Mouse (Mus musculus) brain, embryonic 18.5 days (tissue): Measurements from ENCODE around the gene Pnma5.
A peak's percentile ranks its signal among the peaks of the same experiment; 100 is the strongest.
"Not testable (repeated sequence)": the region's sequence is repeated elsewhere in the genome, so short reads cannot be mapped to it uniquely, and the experiment has no call there.

ENCODE experiments used
- DNase-seq: peaks from one replicate; pipeline ENCODE4 v3.0.0-alpha.2; 2012; ENCODE audit warnings: low read depth, low spot score

Gene Pnma5

DNA sequence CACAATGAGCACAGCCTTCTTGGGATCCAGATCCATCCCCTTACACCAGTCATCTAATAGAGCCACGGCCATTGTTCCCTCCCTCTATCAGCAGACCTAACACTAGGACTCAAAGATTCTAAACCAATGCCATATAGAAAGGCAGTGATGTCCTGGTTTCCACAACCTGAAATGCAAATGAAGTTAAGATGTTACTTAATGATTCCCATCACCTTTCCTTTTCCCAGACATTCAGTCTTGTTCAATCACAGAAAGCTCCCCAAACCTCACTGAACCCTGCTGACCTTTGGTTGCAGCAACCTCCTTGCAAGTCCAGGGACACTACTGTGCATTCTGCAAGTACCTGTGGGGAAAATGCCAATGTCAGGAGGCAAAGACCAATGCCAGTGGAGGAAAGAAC, at the start of gene Pnma5:
TSS of gene Pnma5 (minus strand) at position 101 of the 400 bp plus-strand sequence.
- DNase-seq = no peak

DNA sequence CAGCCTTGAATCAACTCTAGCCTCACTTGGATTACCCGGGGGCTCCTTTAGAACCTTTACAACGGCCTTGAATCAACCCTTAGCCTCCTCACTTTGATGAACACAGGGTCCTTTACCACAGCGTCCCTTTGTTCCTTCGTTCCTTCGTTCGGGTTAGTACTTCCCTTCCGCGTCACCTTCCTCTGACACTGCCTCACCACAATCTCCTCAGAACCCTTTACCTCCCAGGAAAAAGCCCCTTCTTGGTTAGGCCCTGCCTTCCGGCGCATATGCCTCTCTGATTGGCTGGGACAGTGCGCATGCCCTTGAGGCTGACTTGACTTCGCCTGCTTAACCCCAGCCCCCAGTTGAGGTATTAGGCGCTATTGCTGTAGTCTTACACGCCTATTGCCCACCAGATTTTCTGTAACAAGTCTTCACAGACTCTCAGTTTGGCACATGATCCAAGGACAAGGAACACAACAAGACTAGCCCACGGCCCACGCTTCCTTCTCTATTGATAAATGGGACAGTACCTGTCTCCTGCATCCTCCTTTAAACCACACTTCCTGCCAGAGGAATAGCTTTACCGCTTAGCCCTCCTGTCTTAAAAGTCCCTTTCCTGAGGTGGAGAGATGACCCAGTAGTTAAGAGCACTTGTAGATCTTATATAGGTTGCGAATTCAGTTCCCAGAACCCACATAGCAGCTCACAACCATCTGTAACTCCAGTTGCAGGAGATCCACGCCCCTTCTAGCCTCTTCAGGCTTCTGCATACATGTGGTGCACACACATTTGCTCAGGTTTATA, 45.6 kb upstream of the Pnma5 start, which contains the start of gene Xlr4a:
TSS of gene Xlr4a (minus strand) at position 212 of the 789 bp plus-strand sequence.
- not testable (repeated sequence) for DNase-seq

DNA sequence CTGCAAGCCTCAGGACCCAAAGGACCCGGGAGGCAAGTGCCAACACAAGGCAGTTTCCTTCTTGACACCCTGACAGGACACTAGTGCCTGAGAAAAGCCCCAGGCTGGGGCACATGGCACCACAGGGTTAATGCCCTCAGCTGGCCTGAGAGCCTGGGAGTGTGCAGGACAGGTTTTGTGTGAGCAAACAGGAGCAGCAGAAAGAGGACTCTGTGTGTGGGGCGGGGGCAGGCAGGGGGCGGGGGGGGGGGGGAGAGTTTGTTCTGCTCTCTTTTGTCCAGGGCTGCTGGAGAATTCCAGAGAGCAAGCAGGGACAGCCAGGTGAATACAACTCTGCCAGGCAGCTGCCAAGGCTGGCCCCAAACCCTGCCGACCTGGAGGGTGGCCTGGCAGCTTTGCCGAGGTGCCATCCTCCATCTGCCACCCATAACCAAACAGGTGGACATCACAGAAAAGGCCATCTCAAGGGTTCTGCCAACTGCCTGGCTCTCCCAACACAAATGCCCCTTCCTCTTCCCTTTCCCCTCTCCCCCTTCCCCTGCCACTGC, 29.9 kb upstream of the Pnma5 start:
- DNase-seq = not testable (repeated sequence)

DNA sequence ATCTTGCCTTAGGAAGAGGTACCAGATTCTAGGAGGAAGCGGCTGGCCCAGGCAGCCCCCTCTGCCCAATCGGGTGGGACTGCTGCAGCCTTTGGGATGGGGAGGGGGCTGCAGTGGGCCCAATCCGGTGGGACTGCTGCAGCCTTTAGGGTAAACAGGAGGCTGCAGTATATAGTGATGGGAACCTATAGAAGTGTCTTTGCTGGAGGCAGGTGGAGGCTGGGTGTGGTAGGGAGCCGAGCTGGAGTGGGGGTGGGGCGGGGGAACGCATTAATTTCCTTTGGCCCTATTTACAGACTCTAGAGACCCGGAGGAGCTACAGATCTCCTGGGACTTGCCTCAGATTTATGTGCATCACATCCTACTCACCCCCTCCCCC, 27.5 kb upstream of the Pnma5 start, which contains the start of gene Pnma3:
TSS of gene Pnma3 (plus strand) at position 373 of the 379 bp plus-strand sequence.
- no peak for DNase-seq

DNA sequence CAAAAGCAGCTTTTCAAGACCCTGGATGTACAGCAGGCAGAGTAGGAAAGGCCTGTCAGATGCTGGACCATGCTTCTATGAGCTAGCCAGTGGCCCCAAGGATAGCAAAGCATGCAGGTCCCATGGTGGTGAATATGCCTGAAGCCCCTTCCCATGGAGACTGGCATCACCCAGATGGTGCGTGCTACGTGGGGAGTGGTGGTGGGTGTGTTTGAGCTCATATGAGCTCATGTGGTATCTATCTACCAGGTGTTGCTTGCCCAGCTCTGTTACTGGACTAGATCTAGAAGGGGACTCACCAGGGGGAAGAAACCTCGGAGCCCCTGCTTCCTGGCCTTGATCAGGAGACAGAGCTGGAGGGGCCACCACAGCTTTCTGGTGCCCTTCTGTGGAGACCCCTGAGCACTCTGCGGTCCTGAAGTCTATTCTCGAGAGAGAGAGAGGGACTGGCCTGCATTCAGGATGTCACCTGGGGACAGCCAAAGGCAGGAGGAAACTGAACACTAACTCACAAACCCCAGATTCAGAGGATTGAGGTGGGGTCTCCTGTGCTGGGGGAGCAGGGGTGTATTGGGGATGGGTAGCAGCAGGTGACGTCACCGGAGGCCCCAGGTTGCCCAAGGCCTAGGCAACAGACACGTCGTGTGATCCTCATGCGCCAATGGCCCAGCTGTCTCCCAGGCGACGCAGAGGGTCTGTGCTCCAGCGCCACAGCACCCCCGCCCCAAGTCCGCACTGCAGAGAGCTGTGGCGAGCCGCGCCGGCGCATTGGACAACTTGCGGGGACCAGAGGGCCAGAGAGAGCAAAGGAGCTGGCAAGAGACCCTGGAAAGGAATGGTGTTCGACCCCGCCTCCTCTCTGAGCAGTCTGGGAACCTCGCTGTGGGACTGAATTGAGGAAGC, 26.9 kb upstream of the Pnma5 start:
- peak; percentile 30 for DNase-seq

DNA sequence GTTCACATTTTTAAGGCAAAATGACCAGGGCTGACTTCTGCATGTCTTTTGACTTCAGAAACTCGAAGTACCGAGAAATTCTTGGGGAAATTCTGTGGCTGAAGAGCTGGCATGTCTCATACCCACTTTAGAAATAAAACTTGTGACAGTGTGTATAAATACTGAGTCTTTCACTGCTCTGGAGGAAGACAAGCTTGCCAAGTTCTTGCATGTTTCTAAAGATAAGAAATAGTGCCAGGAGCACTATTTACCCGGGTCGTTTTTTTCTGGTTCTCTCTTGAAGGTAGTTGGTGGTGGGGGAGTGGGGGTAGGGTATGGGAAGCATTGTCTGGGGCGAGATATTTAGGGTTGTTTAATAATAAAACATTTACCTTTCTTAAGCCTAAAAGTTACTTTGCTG, 25.4 kb upstream of the Pnma5 start:
- no peak for DNase-seq

DNA sequence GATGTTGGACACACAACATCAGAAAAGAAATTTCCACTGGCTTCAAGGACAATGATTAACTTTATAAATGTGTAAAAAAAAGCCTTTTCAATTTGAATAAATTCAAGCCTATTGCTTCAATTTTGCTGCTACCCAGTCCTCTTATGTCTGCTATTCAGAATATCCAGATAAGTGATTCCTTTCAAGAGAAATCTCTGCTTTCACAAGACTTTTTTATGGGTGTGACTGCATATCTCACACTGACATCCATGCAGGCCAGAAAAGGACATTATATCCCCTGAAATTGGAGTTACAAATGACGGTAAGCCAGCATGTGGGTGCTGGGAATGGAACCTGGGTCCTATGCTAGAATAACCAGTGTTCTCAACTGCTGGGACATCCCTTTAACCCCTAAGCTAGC, 24.6 kb upstream of the Pnma5 start:
- DNase-seq = no peak

DNA sequence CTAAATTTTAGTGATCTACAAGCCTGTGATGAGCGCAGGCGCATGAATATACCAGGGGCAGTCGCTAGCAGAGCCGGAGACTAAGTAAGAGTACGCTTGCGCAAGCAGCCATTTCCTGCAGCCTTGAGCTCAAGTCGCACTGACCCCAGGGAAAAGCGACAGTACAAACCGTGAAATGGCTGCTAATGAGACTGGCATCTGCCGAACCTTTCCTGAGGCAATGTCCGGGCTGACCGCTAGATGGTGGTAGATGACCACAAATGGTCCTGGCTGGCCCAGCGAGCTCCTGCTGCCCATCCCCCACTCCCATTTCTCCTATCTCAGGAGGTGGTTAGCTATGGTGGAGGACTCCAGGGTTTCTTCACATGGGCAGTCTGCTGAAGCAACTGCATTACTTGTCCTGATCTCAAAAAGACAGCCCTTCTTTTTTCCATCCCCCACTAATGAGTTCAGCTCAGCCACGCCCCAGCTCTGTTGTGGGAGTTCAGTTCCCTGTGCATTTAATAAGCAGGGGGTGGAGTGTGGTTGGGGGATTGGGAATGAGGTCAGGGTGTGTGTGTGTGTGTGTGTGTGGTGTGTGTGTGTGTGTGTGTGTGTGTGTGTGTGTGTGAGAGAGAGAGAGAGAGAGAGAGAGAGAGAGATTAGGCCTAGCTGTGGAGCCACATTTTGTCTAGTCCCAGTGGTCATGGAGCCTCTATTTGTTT, 17.1 kb upstream of the Pnma5 start:
- DNase-seq = peak; percentile 76

DNA sequence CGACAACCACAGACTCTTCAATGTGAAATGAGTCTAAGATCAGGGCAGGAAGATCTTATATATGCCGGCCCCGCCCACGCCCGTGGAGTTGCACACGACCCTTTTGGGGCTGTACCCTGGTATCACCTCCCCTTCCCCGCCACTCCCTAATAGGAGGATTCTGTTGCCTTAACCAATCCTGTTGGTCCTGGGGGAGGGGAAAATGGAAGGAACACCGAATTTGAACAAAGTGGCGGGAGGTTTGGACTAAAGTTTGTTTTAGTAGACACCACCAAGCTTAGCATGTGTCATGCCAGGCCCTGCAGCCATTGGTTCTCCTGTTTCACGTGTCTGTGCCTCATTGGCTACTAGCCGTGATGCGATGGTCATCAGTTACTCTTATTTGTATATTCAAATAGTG, 2.8 kb upstream of the Pnma5 start:
- DNase-seq = no peak

DNA sequence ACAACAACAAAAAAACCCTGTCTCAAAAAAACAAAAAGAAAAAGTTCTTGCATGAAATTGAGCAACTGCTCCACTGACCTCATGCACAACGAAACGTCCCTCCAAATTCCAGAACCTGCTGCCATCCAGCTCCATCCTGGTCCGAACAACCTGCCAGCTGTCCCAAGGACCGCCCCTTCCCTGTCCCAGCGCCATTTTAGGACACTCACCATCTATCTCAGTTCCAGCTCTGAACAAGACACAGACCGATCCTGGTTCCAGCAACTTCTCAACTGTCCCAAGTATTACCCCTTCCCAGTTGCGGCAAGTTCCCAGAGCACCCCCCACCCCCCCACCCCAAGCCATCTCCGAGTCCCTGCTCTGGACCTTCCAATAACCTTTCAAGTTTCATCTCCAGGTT, 1.9 kb upstream of the Pnma5 start:
- no peak for DNase-seq

DNA sequence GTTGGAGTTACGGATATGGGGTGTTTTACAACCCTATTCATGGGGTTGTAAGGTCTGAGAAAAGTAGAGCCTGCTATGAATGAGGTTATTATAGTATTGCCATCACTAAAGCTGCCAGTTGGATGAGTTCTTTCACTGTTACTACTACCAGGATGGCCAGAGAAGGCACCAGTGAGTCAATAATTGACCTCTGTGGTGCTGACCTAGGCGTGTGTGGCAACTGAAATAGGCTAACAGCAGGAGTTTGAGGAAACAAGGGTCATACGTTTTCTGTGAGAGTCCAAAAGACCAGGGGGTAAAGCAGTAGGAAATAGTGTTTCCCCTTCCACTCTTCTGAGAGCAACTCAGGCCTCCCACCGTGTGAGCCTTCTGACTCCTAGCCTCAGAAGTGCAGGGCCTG, 24.1 kb downstream of the Pnma5 start:
- DNase-seq = no peak

DNA sequence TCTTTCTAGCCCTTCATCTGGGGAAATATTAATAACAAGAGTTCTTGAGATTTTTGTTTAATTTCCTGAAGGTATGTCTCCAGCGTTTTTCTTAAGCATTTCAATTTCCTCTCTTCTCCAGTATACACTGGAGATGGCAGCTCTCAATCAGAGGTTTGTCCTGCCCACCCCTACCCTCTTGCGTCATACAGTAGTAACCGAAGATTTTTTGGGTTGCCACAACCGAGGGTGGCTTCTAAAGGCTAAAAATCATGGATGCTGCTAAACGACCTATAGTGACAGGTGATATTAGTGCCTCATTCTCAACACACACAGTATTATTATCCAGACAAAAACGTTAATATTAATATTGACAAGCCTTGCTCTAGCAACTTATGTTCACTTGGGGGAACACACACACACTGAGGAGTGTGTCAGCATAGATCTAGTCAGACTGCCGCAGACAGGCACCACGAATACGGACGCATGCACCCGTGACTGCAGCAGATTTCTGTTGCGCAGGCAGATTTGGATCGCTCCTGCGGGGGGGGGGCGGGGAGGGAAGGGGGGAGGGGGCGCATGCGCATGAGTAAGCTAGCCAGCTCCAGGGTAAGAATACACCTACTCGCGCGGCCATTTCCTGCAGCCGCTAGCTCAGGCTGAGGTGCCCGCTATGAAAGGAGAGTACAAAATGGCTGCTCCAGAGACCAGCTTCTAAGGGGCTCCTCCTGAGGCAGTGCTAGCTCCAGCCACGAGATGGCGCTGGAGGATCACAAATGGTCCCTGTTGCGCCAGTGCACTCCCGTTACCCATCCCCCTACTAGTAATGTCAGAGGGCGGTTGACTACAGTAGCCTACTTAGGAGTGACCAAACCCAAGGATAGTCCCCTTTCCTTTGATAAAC, 29.1 kb downstream of the Pnma5 start:
- DNase-seq = peak; percentile 87

DNA sequence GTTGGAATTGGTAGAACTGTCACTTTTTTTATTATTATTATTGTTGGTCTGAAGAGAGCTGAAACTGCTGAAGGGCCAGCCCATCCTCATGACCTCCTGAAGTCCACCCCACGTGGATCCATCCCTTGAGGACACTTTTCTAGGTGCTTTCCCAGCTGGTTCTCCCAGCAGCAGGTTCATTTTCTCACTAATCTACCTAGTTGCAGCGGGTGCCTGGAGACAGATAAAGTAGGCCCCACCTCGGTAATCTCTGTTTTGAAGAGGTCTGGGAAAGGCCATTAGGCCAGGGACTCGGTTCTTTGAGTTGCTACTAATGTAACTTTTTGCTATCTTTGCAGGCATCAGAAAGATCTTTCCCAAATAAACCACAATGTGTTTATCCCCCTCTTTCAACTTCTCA, 31.2 kb downstream of the Pnma5 start:
- no peak for DNase-seq

DNA sequence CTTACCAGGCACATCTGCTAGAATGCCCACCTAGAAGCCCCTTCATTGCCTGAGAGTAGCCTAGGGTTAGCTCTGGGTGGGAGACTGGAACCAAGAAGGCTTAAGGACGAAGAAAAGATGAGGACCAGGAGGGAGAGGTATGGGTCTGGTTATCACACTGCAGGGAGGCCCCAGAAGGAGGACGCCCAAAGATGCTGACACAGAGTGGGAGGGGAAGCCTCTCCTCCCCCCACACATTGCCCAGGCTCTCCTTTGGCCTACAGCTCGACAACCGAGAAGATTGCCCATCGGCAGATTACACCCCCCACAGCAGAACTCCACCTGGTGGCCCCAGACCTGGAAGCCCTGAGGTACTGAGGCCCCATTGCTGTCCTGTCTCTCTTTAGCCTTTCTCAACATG, 33.8 kb downstream of the Pnma5 start:
- no peak for DNase-seq

DNA sequence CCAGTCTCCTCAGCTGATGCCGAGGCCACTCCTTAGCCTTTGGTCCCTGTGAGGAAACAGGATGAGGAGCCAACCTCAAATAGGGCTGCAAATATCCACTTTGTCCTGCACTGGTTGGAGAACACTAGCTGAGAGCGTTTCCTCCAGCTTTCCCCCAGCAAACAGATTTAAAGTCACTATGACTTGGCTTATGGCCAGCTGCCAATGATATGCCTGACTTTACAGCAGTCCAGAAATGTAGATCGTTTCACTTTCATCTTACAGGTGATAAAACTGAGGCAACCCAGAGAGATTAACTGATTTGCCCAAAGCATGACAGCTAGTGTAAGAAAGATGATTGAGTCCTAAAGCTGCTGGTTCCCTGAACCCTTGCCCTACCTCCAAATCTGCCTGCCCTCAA, 41.4 kb downstream of the Pnma5 start:
- DNase-seq = no peak

DNA sequence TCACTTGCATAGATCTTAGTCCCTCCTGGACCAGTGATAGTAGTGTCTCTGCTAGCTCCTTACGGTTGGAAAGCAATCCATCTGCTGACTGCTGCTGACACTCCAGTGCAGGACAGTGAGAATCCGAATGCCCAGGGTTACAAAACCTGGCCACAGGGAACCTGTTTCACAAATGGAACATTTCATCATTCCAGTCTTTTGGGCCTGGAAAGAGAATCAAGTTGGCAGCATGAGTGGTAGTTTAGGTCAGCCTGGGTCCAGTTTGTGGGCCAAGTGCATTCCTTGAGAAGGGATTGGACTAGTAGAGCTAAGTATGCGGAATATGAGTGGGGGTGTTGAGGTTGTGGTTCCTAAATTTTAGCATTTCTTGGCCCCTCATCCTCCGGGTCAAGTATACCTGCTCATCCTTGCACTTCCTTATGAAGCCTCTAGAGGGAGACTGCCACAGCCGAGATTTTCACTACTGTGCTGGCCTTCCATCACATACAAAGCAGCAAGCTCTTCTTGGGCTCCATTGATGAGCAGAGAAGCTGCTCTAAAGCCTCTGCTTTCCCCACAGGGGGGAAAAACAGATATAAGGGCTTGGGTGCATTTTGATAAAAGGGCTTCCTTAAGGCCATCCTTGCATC, 44.5 kb downstream of the Pnma5 start:
- no peak for DNase-seq

DNA sequence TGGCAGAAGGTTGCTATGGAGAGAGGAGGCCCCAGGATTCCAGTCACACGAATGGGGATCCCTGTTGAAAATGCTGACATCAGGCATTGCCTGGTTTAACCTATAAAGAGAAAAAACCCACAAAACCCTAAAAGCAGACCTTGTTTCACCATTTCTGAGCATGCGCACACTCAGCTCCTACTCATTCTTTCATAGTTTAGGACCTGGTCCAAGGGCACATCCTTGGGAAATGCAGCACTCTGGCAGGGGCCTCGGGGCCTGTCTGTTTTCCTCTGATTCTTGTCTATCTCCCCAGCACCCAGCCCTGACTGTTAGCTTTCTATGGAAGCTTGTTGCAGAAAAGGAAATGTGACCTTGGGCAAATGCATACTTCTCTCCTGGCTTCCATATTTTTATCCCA, 46.3 kb downstream of the Pnma5 start:
- DNase-seq = no peak

DNA sequence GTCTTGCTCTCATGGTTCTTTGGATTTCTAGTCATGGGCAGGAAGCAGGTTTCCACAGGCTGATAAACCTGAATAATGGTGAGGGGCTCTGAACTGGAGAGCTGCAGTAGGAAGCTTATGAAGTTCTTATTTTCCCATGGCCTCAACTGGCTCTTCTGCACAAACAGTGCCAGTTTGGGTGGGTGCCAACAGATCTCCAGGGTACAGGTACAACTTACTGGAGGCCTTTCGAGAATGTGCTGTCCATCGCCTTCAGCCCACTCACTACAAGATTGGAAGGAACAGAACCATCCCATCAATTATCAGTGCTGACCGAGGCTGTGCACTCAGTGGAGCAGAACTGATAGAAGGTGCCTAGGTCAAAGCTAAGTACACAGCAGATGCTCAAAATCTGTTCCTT, 48.5 kb downstream of the Pnma5 start:
- no peak for DNase-seq

DNA sequence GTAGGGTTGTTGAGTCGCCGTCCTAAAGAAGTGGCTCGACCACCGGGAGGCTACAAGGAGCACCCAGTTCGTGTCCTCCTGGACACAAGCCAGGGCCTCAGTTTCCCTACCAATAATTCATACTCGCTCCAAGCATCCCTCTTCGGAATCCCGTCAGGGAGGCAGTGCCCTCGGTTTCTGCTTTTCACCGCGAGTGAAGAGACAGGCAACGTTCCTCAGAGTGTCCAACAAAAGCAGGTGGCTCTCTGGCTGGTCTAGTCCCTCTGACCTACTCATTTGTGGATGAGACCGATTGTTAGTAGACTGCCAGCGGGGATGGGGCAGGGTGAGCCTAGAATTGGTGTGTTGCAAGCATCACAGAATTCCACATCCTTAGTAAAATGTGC, 49.4 kb downstream of the Pnma5 start:
- DNase-seq = no peak

DNA sequence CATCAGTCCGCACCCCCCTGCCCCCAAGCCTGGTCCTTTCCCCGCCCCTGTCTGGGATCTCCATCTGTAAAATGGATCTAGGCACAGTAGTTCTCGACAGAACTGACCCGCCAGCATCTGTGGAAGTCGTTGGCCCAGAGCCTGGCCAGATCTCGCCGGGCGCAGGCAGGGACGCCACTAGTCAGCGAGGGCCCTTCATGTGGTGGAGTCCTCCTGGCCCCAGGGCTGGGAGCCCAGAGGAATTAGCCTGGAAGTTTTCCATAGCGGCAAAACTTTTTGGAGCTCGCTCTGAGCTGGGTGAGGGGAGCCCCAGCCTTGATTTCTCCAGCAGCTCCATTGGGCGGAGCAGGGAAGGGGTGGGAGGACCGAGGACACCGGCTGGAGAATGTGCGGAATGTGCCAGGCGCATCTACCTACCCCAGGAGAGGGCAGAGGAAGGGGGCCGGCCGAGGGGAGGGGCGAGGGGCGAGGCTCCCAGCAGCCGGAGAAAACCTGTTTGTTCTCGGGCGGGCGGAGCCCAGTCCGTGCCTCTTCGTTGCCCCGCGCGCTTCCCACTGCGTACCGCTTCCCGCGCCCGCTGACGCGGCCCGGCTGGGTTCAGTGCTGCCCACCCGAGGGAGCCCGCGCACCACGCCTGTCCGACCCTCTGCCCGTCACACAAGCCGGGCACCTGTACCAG, 49.9 kb downstream of the Pnma5 start, which contains the start of gene Zfp185:
TSS of gene Zfp185 (plus strand) at position 499 of the 679 bp plus-strand sequence.
- no peak for DNase-seq
